Mouse (Mus musculus) heart, embryonic 12.5 days (tissue): ENCODE data around the gene Bcar3. TPM values are rescaled to one million over a fixed set of nuclear protein-coding genes. Genes with fewer than 3 reads are reported as not detected.

Source experiments
- ATAC-seq: fragments of 200-750 bp; cut with Nextera tagmentation; 2 replicates; pipeline ENCODE4 v1.8.0; 2017; ENCODE audit warnings: moderate TSS enrichment, moderate library complexity; ENCODE audit not compliant: insufficient number of reproducible peaks, low FRiP score
- H3K27ac ChIP-seq: fragments of 300-500 bp; sonication (generic); 2 replicates; pipeline ENCODE4 v1.5.1; 2016; ENCODE audit warnings: mild to moderate bottlenecking, moderate library complexity; ENCODE audit not compliant: poor library complexity, severe bottlenecking
- H3K27me3 ChIP-seq: fragments of 300-500 bp; sonication (generic); replicated peaks from 2 replicates; pipeline ENCODE4 v1.6.1; 2016; ENCODE audit warnings: mild to moderate bottlenecking, moderate library complexity
- H3K36me3 ChIP-seq: fragments of 300-500 bp; sonication (generic); 2 replicates; pipeline ENCODE4 v1.6.1; 2016; ENCODE audit warnings: mild to moderate bottlenecking, moderate library complexity
- H3K4me1 ChIP-seq: fragments of 300-500 bp; sonication (generic); replicated peaks from 2 replicates; pipeline ENCODE4 v1.6.1; 2016; ENCODE audit warnings: mild to moderate bottlenecking
- H3K4me2 ChIP-seq: fragments of 300-500 bp; sonication (generic); 2 replicates; pipeline ENCODE4 v1.6.1; 2016; ENCODE audit warnings: mild to moderate bottlenecking, moderate library complexity
- H3K4me3 ChIP-seq: fragments of 300-500 bp; sonication (generic); 2 replicates; pipeline ENCODE4 v1.5.1; 2016; ENCODE audit warnings: mild to moderate bottlenecking
- H3K9ac ChIP-seq: fragments of 300-500 bp; sonication (generic); 2 replicates; pipeline ENCODE4 v1.6.1; 2016; ENCODE audit warnings: mild to moderate bottlenecking, moderate library complexity
- H3K9me3 ChIP-seq: fragments of 300-500 bp; sonication (generic); replicated peaks from 2 replicates; pipeline ENCODE4 v1.6.1; 2016; ENCODE audit warnings: mild to moderate bottlenecking, moderate library complexity
- WGBS: fragments of 180-500 bp; shearing (Covaris S2); methylation state at CpG from one replicate; pipeline ENCODE4 v1.1.7; 2016; 5-methylcytosine and 5-hydroxymethylcytosine counted together
- polyA plus RNA-seq: library from polyadenylated mRNA; unstranded; fragments of >200 nt; fragmentation: Nextera tagmentation; extraction: Ambion mirVana; gene quantifications from 2 replicates; pipeline ENCODE4 v1.2.1, GENCODE M21; 2016

Gene Bcar3
- polyA plus RNA-seq, 1 experiment from 2014 or later, result 7.3 TPM

DNA sequence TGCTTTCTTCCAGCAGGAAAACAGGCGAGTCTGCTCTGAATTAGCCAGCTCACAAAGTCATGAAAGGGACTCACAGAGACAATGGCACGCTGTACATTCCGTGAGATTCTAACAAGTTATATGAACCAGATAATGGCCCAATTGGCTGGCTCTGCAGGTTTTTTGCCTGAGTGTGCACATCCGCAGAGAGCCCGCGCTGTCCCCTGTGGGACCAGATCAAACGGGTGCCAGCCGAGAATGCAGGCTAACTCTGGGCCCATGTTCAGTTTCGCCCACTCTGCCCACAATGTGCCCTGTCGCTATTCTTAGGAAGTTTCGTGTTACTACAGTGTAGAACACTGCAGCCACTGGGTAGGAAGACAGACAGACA lies 167.6 kb downstream of the Bcar3 start:
- no peak overlapping the region for H3K4me3 ChIP-seq
- no peaks in the 10 kb centered on the region for H3K36me3 ChIP-seq
- 79% methylated on average over 11 of the region's 11 CpGs for WGBS
- H3K9ac ChIP-seq, result no peak overlapping the region
- no peak overlapping the region for H3K27ac ChIP-seq
- H3K27me3 ChIP-seq, result peaks cover 70% of the 10 kb centered on the region
- H3K9me3 ChIP-seq, result no peaks in the 10 kb centered on the region
- ATAC-seq, result no peak
- peaks cover 6% of the 10 kb centered on the region for H3K4me1 ChIP-seq
- no peak overlapping the region for H3K4me2 ChIP-seq

DNA sequence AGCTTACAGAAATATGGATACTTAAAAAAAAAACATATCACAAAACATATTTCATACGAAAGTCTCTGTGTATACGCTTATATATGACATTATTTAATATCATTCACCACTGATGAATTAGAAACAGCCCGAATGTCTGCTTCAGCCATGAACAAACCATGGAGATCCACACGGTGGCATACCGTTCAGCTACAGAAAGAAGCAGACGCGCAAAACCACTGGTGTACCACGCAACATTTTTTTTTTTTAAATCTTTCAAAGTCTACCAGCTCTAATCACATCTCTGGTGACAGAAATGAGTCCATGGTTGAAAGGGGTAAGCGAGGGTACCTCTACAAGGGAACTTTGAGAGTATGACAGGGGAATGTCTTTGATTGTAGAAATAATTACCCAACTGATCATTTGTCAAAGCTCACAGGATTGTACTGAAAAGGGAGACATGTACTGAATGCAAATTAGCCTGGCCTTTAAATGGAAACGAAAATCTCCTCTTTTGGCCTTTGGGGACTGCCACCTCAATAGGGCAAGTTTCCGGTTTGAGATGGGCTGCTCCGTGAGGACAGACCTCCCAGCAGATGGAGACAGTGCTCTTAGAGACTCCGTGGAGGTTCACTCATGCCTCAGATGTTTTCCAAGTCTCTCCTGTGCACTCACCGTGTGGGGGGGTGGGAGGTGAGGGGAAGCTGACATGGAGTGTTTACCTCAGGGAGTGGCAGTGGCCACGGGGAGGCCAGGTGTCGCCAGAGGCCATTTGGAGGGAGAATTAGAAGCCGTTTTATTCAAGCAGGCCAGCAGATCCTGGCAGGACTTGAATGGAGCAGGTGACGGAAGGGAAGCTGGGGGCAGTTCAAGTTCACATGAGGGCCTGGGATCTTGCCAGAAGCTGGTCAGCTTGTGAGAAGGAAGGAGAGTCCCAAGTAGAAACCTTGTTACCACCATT lies 168.3 kb downstream of the Bcar3 start:
- Histone ChIP-seq H3K36me3 (no peaks in the 10 kb centered on the region), H3K4me2 (no peak overlapping the region), H3K27ac (no peak overlapping the region), H3K4me1 (peaks cover 6% of the 10 kb centered on the region), H3K9me3 (no peaks in the 10 kb centered on the region), H3K27me3 (peaks cover 73% of the 10 kb centered on the region), H3K4me3 (no peak overlapping the region), H3K9ac (no peak overlapping the region)
- no peak for ATAC-seq
- 62% methylated on average over 18 of the region's 18 CpGs for WGBS

DNA sequence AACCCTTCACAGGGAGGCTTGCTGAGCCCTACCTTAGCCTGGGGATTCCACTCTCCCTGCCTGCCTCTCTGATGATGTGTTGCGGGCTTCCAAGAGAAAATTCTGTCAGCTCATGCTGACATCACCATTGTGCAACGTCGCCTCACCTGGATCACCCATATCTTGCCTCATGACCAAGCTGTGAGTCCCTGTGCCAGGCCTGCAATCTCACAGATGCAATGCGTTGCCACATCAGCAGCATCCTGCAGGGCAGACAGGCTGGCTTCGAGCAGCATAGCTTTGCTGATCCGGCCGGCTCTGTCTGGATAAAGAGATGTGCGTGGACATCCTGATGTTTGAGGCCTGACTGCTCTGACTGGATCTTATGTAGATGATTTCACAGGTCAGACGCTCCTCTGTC lies 169.2 kb downstream of the Bcar3 start:
- no peak for ATAC-seq
- H3K9ac ChIP-seq, result no peak overlapping the region
- no peak overlapping the region for H3K27ac ChIP-seq
- H3K27me3 ChIP-seq, result peaks cover 71% of the 10 kb centered on the region
- H3K4me2 ChIP-seq, result no peak overlapping the region
- peaks cover 6% of the 10 kb centered on the region for H3K4me1 ChIP-seq
- no peaks in the 10 kb centered on the region for H3K36me3 ChIP-seq
- no peaks in the 10 kb centered on the region for H3K9me3 ChIP-seq
- H3K4me3 ChIP-seq, result no peak overlapping the region
- WGBS, result 82% methylated on average over 9 of the region's 9 CpGs

DNA sequence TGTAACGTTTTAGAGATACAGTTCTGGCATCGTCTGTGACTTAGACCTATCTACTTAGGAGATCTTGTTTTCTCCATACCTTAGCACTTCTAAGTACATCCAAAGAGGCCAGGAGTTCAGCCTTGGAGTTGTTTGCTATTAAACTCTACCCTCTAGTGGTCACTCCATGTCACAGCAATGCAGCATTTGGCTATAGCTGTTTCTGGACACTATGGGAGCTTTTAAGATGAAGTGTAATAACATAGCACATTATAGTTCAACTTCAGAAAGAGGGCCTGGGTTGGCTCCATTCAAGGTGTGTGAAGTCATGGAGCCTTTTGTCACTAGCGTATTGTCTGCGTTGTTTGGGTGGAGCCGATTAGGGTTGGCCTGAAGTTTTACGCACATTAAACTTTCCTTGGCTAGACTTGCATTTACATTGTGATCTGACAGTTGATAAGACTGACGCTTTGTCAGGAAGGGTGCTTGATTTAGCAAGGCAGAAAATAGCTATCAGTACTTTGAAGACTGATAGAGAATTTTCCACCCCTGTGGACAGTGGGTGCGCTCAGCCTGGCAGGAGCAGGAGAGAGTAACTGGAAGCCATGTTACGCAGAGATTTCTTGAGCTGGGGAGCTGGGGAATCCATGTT lies 172.3 kb downstream of the Bcar3 start:
- H3K27me3 ChIP-seq, result peaks cover 73% of the 10 kb centered on the region
- H3K27ac ChIP-seq, result no peak overlapping the region
- no peaks in the 10 kb centered on the region for H3K9me3 ChIP-seq
- no peak overlapping the region for H3K4me3 ChIP-seq
- no peak for ATAC-seq
- H3K36me3 ChIP-seq, result no peaks in the 10 kb centered on the region
- no peak overlapping the region for H3K9ac ChIP-seq
- H3K4me2 ChIP-seq, result no peak overlapping the region
- H3K4me1 ChIP-seq, result peaks cover 12% of the 10 kb centered on the region
- 35% methylated on average over 9 of the region's 9 CpGs for WGBS

DNA sequence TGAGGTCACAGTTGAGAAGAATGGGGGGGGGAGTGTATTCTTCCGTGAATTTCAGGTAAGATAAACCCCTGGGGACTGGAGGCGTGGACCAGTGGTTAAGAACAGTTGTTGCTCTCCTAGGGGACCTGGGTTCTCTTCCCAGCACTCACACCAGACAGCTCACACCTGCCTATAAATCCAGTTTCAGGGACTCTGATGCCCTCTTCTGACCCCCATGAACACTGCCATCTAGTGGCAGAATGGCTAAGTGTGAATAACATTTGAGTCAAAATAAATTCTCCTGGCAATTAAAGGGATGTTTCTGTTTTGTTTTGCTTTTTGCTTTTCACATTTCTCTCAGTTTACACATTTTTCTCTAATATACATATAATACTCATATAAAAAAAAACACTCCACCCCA lies 174.0 kb downstream of the Bcar3 start:
- Histone ChIP-seq H3K4me3 (no peak overlapping the region), H3K36me3 (no peaks in the 10 kb centered on the region), H3K9me3 (no peaks in the 10 kb centered on the region), H3K27ac (no peak overlapping the region), H3K27me3 (peaks cover 79% of the 10 kb centered on the region), H3K4me2 (no peak overlapping the region), H3K4me1 (peaks cover 10% of the 10 kb centered on the region), H3K9ac (no peak overlapping the region)
- WGBS, result 66% methylated on average over 2 of the region's 2 CpGs
- ATAC-seq, result no peak

DNA sequence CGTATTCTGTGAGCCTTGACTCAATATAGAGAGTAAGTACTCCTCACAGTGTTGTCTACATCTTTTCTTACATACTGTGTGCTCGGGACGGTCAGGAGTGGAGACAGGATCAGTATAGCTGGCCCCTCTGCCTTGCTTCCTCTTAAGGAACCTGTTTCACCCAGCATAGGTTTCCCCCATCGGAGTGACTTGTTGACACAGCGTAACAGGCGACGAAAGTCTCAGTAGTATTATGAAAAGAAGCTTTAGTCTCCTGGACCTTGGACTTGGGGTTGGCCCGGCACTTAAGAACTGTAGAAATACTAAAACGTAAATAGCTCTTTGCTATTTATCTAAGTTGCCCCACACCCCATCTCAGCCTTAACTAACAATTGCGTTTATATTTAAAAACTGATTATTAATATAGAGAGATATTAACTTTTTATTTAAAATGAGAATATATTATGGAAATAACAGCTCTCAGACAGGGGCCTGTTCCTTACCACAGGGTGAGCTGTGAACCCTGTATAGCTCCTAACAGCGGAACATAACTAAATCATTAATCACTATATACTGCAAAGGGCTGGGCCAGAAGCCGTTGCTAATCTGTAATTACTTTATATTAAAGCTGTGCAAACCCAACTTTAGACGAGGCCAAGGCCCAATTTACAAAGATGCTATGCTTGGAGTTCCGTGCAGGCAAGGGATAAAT lies 176.5 kb downstream of the Bcar3 start:
- H3K4me1 ChIP-seq, result peaks cover 27% of the 10 kb centered on the region
- no peak overlapping the region for H3K9ac ChIP-seq
- ATAC-seq, result no peak
- H3K9me3 ChIP-seq, result no peaks in the 10 kb centered on the region
- H3K4me2 ChIP-seq, result no peak overlapping the region
- no peak overlapping the region for H3K4me3 ChIP-seq
- no peak overlapping the region for H3K27ac ChIP-seq
- peaks cover 69% of the 10 kb centered on the region for H3K27me3 ChIP-seq
- 77% methylated on average over 14 of the region's 14 CpGs for WGBS
- no peaks in the 10 kb centered on the region for H3K36me3 ChIP-seq

DNA sequence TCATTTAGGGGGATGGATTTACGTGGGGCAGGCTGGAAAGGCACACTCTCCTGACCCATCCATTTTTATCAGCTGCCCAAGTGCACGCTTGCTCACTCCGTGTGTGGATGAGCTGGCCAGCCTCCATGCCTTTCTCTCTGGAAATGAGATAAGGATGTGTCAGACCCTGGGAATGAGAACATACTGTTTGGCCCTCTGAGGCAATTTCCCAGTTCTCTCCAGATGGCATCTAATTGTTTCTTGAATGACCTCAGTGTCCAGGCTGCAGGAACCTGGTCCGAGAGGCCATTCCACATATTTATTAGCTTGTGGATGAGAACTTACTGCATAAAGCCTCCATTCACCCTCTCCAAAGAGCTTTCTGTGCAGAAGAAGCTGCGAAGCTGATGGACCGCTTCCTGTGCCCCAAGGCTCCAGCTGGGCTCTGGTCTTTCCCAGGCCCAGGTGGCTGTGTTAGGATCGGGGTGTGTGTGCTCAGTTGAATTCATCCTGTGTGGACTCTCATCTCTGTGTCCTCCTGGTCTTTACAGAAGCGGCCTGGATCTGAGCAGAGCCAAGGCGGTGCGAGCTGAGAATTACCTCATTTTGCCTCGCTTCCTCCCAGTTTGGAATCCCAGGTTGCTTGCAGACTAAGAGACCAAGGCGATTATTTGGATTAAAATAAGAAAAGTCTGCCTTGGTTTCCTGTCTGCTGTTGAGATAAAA lies 177.2 kb downstream of the Bcar3 start:
- H3K36me3 ChIP-seq, result no peaks in the 10 kb centered on the region
- H3K27ac ChIP-seq, result no peak overlapping the region
- H3K9me3 ChIP-seq, result no peaks in the 10 kb centered on the region
- H3K4me1 ChIP-seq, result peaks cover 31% of the 10 kb centered on the region
- no peak overlapping the region for H3K9ac ChIP-seq
- H3K4me3 ChIP-seq, result no peak overlapping the region
- peaks cover 76% of the 10 kb centered on the region for H3K27me3 ChIP-seq
- 46% methylated on average over 12 of the region's 12 CpGs for WGBS
- ATAC-seq, result no peak
- no peak overlapping the region for H3K4me2 ChIP-seq

DNA sequence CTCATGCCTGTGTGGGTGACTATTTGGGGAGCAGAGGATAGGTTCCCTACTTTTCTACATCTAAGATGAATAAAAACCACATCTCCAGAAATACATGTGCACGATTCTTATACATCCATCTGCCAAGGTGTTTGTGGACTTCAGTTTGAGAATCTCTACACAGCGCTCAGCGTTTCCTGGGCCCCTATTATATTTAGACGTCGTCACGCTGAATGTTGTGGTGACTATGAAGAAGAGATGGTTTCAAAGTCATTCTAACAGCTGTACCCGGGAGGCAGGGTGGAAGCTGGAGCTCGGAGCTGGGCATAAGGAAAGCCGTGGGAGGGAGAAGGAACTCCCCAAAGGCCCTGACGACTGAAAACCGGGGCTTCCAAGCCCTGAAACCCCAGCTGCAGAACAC lies 178.5 kb downstream of the Bcar3 start:
- Histone ChIP-seq H3K36me3 (no peaks in the 10 kb centered on the region), H3K27me3 (peaks cover 79% of the 10 kb centered on the region), H3K4me3 (no peak overlapping the region), H3K27ac (no peak overlapping the region), H3K4me2 (no peak overlapping the region), H3K9me3 (no peaks in the 10 kb centered on the region), H3K9ac (no peak overlapping the region), H3K4me1 (peaks cover 32% of the 10 kb centered on the region)
- no peak for ATAC-seq
- 75% methylated on average over 11 of the region's 11 CpGs for WGBS

DNA sequence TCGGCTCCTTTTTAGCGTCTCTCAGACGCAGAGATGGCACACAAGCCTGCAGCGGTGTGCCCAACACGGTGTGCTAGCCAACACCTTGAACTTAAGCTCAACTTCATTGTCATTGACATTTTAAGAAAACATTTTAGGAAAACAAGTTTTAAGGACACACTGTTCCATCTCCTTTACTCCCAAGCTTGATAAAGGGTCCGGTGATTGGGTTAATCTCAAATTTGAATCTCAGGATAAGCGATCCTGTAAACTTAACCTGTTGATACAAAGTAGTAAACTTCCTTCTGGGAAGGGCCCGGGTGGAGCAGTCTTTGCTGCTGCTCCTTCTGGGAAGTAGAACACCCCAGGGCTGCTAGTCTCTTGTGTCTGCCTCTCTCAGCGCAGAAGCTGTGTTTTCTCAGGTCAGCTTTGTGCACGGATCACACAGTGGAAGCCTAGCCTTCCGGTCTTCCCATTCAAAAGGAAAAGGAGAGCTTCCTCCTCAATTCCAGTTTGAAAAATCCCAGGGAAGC lies 179.6 kb downstream of the Bcar3 start:
- Histone ChIP-seq H3K9ac (no peak overlapping the region), H3K27ac (0 out of 2 replicates have a peak overlapping the region, but pooled peaks have one; percentile 17), H3K4me2 (peak overlapping the region; percentile 42), H3K36me3 (no peaks in the 10 kb centered on the region), H3K4me3 (no peak overlapping the region), H3K9me3 (no peaks in the 10 kb centered on the region), H3K4me1 (peaks cover 36% of the 10 kb centered on the region), H3K27me3 (peaks cover 85% of the 10 kb centered on the region)
- peak; percentile 26 for ATAC-seq
- 54% methylated on average over 11 of the region's 11 CpGs for WGBS

DNA sequence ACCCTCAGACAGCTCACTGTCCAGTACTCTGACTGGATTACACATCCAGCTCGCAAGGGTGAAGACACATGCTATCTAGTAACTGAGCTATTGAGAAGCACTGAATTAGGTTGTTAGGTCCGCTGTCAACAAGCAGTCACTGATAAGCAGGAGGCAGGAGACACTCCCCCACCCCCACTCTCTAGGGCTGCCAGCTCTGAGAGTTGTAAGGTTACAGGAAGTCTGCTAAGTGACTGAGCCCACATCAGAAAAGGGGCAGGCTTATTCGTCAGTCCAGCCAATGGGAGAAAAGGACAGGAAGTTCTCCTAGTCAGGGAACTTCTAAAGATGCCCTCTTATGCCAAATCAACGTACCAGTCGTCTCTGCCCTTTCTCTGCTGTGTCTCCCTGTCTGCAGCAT lies 180.1 kb downstream of the Bcar3 start:
- H3K36me3 ChIP-seq, result no peaks in the 10 kb centered on the region
- H3K9me3 ChIP-seq, result no peaks in the 10 kb centered on the region
- H3K4me3 ChIP-seq, result no peak overlapping the region
- WGBS, result under 1% methylated on average over 5 of the region's 5 CpGs
- H3K4me1 ChIP-seq, result peaks cover 36% of the 10 kb centered on the region
- H3K27ac ChIP-seq, result 0 out of 2 replicates have a peak overlapping the region, but pooled peaks have one; percentile 17
- H3K27me3 ChIP-seq, result peaks cover 86% of the 10 kb centered on the region
- ATAC-seq, result peak; percentile 82
- H3K9ac ChIP-seq, result no peak overlapping the region
- H3K4me2 ChIP-seq, result peak overlapping the region; percentile 42
